Mouse (Mus musculus): Measurements from ENCODE around the gene Degs1. TPM values are rescaled to one million over a fixed set of nuclear protein-coding genes. Genes with fewer than 3 reads are reported as not detected.

Degs1 gene
- total RNA-seq, 2 experiments from 2014 or later = 77.6 to 90.6 TPM

DNA sequence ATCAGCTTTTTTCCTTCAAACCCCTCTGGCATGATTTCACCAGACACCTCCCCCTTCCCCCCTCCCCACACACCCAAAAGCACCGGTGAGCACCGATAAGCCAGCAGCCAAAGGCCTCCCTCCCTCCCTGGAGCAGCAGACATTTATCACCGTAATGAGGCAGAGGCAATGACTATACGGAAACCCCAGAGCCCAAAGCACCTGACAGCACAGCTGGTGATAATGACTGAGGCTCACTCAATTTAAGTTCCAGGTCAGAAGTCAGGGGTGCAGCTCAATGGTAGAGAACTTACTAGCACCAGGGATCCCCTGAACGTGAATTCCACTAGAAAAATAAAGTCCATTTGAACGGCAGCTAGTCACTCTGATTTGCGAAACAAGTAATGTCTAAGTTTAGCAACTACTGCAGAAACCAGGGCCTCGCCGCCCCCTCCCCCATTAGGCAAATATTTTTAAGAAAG is 1.3 kb downstream of the Degs1 start:
- no peak for DNase-seq (ENCODE audit: extremely low spot score in 1 of 2, low spot score in 1 of 2)

DNA sequence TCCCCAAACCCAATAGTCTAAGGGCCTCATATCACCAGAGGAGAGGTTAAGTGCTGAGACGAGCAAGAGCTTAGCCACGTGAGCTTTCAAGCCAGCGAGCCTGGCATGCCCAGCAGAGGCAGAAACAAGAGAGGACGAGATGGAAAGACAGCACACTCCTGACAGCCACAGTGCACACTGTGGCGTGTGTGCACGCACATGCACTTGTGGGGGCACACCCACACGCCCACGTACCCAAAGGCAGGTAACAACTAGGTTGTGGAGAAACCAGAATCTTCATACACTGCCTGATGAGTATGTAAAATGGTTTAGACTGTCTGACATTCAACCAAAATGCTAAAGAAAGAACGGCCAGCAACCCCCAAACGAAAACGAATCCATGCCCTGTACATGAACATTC is 2.0 kb downstream of the Degs1 start:
- no peak for DNase-seq (ENCODE audit: extremely low spot score in 1 of 2, low spot score in 1 of 2)

DNA sequence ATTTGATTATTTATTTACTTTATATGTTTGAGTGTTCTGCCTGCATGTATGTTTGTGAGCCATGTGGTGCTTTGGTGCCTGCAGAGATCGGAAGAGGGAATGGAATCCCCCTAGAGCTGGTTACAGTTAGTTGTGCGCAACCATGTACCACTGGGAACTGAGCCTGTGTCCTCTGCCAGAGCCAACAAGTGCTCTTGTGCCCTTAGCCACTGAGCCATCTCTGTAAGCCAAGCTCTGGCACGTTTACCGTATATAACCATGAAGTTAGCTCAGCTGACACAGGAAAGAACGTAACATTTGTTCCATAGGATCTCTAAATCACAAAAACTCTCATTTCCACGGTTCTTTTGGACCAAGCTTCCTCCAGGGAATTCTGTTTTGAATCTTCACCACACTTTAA is 2.6 kb downstream of the Degs1 start:
- DNase-seq (ENCODE audit: extremely low spot score in 1 of 2, low spot score in 1 of 2) = no peak

DNA sequence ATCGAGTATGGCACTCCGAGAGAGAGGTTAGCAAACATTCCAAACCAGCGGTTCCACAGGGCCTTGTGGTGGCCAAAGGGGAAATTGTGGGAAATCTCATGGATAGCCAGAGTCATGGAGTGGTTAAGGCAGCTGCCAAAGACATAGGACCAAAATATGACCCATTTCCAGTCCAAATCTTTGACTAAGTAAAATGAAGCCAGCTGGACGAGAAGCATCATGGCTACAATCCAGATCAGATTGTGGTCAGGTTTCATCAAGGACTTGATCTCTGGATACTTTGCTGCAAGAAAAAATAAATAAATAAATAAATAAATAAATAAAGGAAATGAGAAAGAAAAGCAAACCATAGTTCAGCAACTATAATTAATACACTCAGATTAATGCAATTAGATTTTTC is 3.2 kb downstream of the Degs1 start:
- DNase-seq (ENCODE audit: extremely low spot score in 1 of 2, low spot score in 1 of 2) = no peak

DNA sequence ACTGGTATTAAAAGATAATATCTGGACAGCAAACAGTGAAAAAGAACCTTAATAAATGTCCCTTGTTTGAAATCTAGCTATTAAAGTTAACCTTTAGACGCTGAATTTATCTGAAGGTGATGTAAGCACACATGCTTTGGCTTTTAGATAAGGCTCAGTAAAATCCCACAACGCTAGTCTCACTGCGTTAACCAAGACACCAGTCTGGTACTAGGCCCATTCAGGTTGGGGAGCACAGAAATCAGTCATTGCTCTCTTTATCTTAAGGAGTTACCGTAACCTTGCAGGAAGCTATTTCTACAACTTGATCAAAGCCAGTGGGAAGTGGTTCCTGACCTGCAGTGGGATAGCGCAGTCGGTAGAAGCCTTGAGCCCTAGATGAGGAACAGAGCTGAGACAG is 7.5 kb downstream of the Degs1 start:
- no peak for DNase-seq (ENCODE audit: extremely low spot score in 1 of 2, low spot score in 1 of 2)

DNA sequence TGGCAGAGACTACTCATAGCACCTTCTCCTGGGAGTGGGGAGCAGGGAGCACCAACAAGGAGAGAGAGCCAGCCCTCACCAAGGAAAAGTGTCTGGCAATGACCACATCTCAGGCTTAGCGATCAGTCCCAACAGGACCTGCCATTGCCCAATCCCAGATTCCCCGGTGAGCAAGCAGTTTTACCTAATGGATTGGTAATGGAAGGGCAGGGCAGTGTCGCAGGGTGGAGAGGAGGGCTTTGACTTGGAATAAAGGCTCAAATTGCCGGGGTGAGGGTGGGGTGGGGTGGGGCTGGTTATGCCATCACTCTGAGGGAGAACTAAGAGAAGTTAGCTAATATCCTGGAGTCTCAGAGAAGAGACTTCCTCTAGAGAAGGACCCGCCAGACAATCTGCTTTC is 11.0 kb downstream of the Degs1 start:
- DNase-seq (ENCODE audit: extremely low spot score in 1 of 2, low spot score in 1 of 2) = no peak

DNA sequence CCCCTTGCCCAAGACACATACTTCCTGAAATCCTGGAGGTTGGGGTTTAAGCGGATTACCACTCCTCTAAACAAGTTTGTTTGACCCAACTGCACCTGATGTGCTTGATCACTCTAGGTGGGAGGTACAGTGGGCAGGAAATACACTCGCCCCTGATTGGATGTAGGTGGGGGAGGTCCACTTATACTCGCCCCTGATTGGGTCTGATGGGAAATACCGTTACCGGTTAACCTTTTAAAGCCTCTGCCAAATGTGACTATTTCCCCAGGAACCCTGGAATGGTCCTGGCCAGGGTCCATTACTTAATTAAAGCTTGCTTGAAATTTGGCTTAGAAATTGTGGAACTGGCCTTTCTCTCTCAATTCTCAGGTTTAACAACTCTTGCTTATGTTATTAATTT is 11.5 kb downstream of the Degs1 start:
- no peak for DNase-seq (ENCODE audit: extremely low spot score in 1 of 2, low spot score in 1 of 2)

DNA sequence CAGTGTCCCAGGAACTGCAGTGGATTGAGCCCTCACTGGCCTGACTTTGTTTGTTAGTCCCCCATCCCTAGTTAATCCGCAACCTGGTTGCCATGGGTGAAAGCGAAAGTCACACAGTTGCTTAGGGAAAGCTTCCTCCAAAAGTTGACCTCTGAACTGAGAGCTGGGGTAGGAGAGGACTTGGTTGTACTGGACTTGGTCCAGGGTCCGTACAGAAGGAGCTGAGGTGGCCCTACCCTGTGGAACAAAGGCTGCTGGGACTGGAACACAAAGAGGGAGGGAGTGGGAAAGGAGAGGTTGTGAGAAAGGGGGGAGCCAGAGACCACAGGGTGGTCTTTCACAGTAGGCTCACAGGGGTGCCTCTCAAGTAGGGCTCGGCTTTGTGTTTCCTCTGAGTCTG is 14.3 kb downstream of the Degs1 start:
- no peak for DNase-seq (ENCODE audit: extremely low spot score in 1 of 2, low spot score in 1 of 2)

DNA sequence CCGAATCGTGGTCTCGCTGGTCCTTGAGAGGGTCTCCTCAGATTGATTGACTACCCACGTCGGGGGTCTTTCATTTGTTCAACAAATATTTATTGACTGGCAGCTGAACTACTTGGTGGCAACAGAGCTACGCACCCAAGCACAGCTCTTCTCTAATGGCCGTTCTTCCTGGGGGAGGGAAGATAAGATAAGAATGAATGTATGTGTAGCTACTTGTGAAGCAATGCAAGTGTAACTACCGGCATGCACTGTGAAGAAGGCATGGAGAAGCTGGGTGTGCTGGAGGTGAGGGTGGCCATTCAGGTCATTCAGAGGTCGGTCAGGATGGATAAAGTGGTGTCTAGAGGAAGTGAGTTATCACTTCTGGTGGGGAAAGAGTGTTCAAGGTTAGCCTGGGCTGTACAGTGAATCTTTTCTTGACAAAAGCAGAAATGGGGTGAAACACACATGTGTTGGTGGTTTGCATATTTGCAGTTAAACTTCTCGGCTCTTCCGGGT is 16.5 kb downstream of the Degs1 start:
- no peak for DNase-seq (ENCODE audit: extremely low spot score in 1 of 2, low spot score in 1 of 2)

DNA sequence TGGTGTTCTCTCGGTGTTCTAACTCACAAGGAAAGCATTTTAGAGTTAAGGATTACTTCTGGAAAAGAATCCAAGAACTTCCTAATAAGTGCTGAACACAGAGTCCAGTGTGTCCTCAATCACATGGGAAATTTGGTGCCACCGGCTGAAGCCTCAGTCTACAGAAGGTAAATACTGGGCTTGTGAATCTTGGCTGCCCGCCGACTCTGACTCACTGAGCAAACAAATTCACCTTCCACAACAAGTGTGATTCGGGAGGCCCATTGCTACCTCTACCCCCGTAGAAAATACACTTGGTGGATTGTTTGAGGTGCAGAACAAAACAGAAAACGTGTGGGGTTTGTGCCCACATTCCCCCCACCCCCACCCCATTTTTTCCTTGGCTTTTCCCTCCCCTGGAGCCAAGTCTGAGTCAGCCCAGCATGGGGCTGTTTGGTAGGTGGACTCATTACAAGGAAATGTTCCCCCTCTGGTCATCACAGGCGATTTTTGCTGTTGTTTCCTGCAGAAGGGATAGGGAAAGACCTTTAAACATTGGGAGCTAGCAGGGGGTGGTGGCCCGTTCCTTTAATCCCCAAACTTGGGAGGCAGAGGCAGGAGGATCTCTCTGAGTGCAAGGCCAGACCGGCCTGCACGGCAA is 26.4 kb downstream of the Degs1 start:
- DNase-seq (ENCODE audit: extremely low spot score in 1 of 2, low spot score in 1 of 2) = no peak

DNA sequence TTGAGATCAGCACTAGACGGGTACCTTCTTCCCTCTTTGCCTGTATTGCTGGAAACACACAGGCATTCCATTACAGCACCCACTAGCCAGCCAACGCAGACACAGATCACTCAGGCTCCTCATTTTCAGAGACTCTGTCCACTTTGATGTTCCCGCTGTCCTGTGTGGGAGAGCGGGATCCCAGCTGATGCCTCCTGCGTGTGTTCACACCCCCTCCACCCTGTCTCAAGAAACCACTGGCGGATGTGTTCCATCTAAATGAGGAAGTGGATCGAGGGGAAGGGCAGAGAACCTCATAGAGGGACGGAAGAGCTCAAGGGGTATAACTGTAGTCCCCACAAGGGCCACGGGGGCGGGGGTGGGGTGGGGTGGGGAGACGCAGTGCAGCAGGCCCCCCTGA is 27.6 kb downstream of the Degs1 start:
- DNase-seq (ENCODE audit: extremely low spot score in 1 of 2, low spot score in 1 of 2) = no peak

DNA sequence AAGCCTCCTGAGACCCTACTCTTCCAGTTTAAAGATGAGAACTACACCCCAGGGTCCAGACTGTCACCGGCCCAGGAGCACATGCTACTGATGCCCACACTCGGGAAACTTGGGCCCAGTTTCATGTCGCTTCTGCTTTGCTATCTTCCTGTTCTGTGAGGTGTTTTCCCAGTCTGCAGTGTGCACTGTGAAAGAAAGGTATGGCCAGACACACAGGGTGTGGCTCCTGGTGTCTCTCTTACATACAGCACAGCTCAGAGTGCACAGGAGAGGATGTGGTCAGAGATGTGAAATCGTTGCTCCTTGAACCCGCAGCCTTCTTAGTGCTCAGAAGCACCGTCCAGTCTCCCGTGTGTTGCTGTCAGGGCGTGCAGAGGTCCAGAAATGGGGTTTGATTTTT is 28.0 kb downstream of the Degs1 start:
- no peak for DNase-seq (ENCODE audit: extremely low spot score in 1 of 2, low spot score in 1 of 2)

DNA sequence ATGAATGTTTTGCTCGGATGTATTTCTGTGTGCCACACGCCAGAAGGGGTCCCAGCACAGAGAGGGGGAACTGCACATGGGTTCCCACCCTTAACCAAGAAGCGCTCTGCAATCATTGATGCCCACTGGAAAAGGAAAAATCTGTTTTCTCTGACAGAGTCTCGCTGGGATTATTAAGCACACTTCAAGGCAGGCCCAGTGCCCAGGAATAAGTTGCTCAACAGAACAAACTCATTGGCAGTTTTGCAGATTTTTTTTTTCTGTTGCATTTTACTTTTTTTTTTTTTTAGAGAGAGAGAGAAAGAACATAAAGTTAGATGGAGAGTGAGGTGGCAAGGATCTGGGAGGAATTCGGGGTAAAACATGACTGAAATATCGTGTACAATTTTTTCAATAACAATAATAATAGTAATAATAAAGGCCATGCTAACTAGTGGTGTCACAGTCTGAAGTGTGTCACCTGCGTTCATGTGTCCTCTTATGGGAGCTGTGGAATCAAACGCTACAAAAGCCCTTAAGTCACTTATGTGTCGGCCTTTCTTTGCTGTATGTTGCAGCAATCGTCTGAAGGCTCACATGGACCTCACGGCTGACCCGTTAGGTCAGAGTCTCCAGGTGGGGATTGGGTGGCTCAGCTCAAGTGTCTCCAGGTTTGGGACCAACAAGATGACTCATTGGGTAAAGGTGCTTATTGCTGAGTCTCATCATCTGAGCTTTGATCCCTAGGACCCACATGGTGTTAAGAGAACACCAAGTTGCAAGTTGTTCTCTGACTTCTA is 28.7 kb downstream of the Degs1 start:
- DNase-seq (ENCODE audit: extremely low spot score in 1 of 2, low spot score in 1 of 2) = no peak

DNA sequence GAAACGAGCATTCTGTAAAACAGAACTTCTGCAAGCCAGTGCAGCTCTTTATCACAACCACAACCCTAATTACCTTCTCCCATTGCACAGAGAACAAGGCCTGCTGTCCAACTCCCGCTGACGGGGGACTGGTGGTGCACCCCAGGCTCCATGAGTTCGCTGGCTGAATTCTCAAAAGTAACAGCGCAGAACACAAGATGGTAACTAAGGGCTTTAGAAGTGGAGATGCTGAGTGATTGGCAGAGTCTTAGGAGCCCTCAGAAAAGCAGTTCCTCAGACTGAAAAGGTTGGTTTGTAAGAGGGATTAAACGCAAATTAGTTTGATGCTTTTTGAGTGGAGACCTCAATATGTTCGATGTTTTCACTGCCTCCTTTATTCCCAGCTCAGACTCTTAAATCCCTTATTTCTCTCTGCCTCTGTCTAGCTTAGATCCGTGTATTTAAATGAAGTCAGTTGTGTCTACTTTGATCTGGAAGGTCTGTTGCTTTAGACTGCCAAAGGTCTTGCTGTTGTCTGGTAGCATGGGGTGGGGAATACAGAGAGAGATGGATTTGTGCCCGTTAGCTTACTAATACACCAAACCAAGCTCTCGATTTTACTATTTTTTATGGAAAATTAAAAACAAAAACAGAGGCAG is 30.0 kb downstream of the Degs1 start:
- DNase-seq (ENCODE audit: extremely low spot score in 1 of 2, low spot score in 1 of 2) = no peak

DNA sequence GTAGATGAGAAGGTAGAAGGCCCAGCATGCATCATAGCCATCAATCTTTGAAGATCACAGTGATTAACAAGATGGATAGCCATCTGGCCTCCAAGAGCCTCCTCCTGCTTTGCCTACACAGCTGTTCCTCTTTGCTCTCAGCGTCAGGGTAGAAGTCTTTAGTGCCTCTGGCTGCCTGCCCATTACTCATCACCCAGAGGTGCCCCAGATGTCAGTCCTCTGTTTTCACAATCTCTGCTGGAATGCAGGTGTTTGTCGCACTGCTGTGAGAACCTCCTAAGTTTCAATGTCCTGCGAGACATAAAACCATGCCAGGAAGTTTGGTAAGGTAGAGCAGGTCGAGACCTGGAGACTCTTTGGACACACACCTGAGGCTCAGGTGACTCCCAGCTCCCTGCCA is 31.9 kb downstream of the Degs1 start:
- no peak for DNase-seq (ENCODE audit: extremely low spot score in 1 of 2, low spot score in 1 of 2)

DNA sequence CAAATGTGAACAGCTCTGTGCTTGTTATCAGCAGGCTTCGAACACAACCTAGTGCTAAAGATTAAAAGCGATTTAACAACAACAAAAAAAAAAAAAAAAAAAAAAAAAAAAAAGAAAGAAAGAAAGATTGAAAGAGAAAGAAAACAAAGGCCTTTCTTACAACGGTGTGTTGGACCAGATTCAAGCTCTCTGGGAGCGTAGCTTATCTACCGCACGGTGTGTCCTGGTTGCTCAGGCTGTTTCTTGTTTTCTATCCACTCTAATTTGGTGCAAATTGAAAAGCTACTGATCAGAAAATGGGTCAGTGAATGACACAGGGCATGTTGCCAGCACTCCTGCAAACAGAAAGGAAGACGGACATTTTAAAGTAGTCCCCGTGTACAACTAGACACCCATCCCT is 33.3 kb downstream of the Degs1 start:
- no peak for DNase-seq (ENCODE audit: extremely low spot score in 1 of 2, low spot score in 1 of 2)

DNA sequence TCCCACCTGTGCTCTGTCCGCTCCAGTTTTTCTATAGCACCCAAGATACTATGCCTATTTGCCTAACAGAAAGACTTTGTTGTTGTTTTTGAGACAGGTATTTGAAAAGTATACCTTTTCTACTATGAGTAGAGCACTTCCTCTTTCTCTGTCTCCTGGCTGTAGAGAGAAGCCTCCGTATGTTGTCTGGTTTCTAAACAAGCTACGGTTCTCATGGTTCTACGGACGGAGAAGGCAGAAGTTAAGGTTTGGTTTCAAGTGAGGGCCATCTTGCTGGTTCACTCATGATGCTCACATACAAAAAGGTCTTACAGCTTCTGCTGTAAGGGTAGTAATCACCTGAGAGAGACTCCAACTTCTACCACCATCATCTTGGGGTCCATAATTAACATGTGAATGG is 37.6 kb downstream of the Degs1 start:
- no peak for DNase-seq (ENCODE audit: extremely low spot score in 1 of 2, low spot score in 1 of 2)

DNA sequence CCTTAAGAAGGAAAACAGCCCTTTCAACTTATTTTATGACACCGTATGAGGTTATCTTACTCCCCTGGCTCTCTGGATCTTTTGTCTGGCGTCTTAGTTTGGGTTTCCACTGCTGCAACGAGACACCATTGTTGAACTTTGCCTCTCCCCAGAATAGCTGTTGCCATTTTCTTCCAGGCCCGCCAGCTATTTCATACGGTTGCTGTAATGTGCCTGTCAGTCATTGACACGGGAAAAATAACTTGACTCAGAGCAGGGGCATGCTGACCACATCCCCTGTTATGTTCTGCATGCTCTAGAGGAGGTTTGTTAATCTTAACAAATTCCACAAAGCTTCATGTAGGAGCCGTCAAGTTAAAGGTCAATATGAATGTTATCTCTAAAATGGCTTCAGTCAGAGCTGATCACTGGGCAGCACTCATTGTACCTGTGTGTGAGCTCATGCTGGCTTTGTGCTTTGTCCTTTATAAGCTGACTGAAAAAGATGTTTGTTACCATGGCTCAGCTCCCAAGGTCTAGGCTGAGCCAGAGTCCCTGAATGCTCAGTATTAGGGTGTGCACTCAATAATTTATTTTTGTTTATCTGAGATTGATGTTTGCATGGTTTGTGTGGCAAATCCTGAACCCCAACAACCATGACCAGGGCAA is 44.4 kb downstream of the Degs1 start:
- DNase-seq (ENCODE audit: extremely low spot score in 1 of 2, low spot score in 1 of 2) = no peak

DNA sequence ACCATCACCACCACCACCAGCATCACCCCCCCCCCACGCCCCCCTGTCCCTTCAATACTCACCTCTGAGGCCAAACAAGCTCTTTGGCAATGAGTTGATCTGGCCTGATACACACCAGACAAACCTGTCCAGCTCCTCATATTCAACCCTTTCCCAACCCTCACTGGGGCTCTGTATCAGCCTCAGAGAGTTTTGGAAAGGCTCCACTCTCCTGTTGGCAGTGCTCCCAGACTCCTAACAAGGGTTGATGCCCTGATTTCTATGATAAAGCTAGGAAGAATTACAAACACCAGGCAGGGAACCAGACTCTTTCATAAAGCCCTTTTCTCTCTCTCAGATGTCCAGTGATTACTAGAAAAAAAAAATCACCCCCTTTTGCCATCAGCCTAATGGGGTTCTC is 45.2 kb downstream of the Degs1 start:
- peak in 1 of 2 experiments; percentile 39 for DNase-seq (ENCODE audit: extremely low spot score in 1 of 2, low spot score in 1 of 2)

DNA sequence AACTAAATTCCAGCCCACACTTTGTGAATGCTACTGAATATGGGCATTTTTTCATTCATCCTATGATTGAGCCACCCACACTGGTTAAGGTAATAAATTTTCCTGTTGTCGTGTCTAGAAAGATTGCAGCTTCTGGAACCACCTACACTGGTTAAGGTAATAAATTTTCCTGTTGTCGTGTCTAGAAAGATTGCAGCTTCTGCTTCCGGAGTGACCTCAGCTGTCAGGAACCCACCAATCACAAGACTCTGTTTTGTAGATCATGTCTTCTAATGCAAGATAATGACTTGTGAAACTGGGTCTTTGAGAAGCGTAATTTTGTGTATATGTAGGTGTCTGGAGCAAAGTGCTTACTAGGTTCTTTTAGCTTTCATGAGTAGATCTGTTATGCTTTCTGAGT is 47.4 kb downstream of the Degs1 start:
- no peak for DNase-seq (ENCODE audit: extremely low spot score in 1 of 2, low spot score in 1 of 2)

DNA sequence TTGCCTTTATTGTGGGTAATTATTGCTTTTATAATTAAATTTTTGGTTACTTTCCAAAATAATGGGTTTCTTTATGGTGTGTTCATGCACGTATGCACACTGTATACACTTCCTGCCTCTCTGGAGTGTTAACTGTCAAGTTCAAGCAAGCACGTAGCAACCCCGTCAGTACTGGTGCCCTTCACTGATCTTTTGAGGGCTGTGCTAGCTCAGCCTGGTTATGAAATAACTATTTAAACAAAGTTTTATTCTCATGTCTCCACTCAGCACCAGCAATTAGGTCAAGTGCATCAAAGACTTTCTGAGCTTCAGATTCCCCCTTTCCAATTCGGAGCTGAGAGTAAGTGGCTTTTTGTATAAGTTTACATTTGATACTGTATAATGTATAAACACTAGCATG is 53.2 kb downstream of the Degs1 start:
- DNase-seq (ENCODE audit: extremely low spot score in 1 of 2, low spot score in 1 of 2) = no peak

All from layer of hippocampus, postnatal 25 days (tissue).